Mouse (Mus musculus) CH12.LX (cell line): ENCODE results near the gene Ccm2l. TPM values are rescaled to one million over a fixed set of nuclear protein-coding genes. Genes with fewer than 3 reads are reported as not detected.
A peak's percentile ranks its signal among the peaks of the same experiment; 100 is the strongest.

Experiments used
- DNase-seq: peaks from one replicate; pipeline ENCODE4 v3.0.0-alpha.2; 2013; ENCODE audit errors: extremely low read depth
- H3K27ac ChIP-seq: 2 replicates; pipeline ENCODE4 v1.5.1; 2012; ENCODE audit warnings: low read depth, mild to moderate bottlenecking, control low read depth, moderate library complexity; ENCODE audit not compliant: insufficient read depth
- H3K27me3 ChIP-seq: replicated peaks from 2 replicates; pipeline ENCODE3; 2012; ENCODE audit warnings: inconsistent platforms
- H3K36me3 ChIP-seq, 2 experiments: replicated peaks in 1 of 2; 2 replicates each; pipeline versions ENCODE3 to v1.6.1; 2012; ENCODE audit warnings: inconsistent platforms in 1 of 2, low read length in 1 of 2, mild to moderate bottlenecking in 1 of 2, mixed read lengths in 1 of 2, moderate library complexity in 1 of 2; ENCODE audit not compliant: control insufficient read depth in 1 of 2, insufficient read depth in 1 of 2
- H3K4me1 ChIP-seq, 2 experiments: 2 replicates each; pipeline ENCODE4 v1.6.1; 2012; ENCODE audit warnings: inconsistent platforms in 1 of 2, moderate library complexity in 1 of 2; ENCODE audit not compliant: insufficient read depth in 2 of 2, control insufficient read depth in 1 of 2
- H3K4me2 ChIP-seq: 2 replicates; pipeline ENCODE4 v1.6.1; 2012; ENCODE audit warnings: low read depth, mild to moderate bottlenecking, control low read depth; ENCODE audit not compliant: poor library complexity, insufficient read depth, severe bottlenecking
- H3K4me3 ChIP-seq, 3 experiments: fragments of 150-350 bp in 1 of 3; sonication (generic) in 1 of 3; replicated peaks in 1 of 3; 2 replicates each; pipeline versions ENCODE3 to v1.5.1; 2011 to 2012; ENCODE audit warnings: low read depth in 2 of 3, low read length in 2 of 3, mild to moderate bottlenecking in 2 of 3, moderate library complexity in 2 of 3, control low read depth in 1 of 3, improper control_type of control experiment in 1 of 3, inconsistent platforms in 1 of 3, mixed read lengths in 1 of 3; ENCODE audit not compliant: poor library complexity in 1 of 3
- H3K79me2 ChIP-seq: replicated peaks from 2 replicates; pipeline ENCODE4 v1.6.1; 2012; ENCODE audit warnings: mild to moderate bottlenecking, moderate library complexity; ENCODE audit not compliant: control insufficient read depth, poor library complexity, insufficient read depth, severe bottlenecking; ENCODE audit errors: extremely low read depth
- H3K9ac ChIP-seq: 2 replicates; pipeline ENCODE4 v1.6.1; 2012; ENCODE audit warnings: low read depth, mild to moderate bottlenecking, control low read depth, moderate library complexity; ENCODE audit not compliant: insufficient read depth
- H3K9me3 ChIP-seq: replicated peaks from 2 replicates; pipeline ENCODE3; 2012; ENCODE audit warnings: low read length, inconsistent platforms, mixed read lengths
- BHLHE40 ChIP-seq: IDR thresholded peaks from 2 replicates; pipeline ENCODE4 v1.6.1; 2011; ENCODE audit warnings: mild to moderate bottlenecking, low read depth, low read length, improper control_type of control experiment
- CHD1 ChIP-seq: IDR thresholded peaks from 2 replicates; pipeline ENCODE4 v1.6.1; 2012; ENCODE audit warnings: low read depth, low read length, improper control_type of control experiment, inconsistent platforms
- CHD2 ChIP-seq: IDR thresholded peaks from 2 replicates; pipeline ENCODE4 v1.6.1; 2011; ENCODE audit warnings: low read length, improper control_type of control experiment
- CTCF ChIP-seq, 2 experiments: IDR thresholded peaks in 1 of 2; conservative IDR thresholded peaks in 1 of 2; 2 replicates each; pipeline ENCODE4 v1.5.1; 2011 to 2012; ENCODE audit warnings: low read depth in 2 of 2, low read length in 2 of 2, improper control_type of control experiment in 1 of 2, inconsistent platforms in 1 of 2, mild to moderate bottlenecking in 1 of 2, moderate library complexity in 1 of 2
- E2F4 ChIP-seq: IDR thresholded peaks from 2 replicates; pipeline ENCODE4 v1.6.1; 2011; ENCODE audit warnings: low read depth, low read length, improper control_type of control experiment; ENCODE audit not compliant: insufficient replicate concordance
- ELF1 ChIP-seq: IDR thresholded peaks from 2 replicates; pipeline ENCODE4 v1.6.1; 2014; ENCODE audit warnings: low read depth, mild to moderate bottlenecking, inconsistent platforms, low read length, improper control_type of control experiment
- EP300 ChIP-seq: IDR thresholded peaks from 2 replicates; pipeline ENCODE4 v1.6.1; 2011; ENCODE audit warnings: low read length, improper control_type of control experiment
- ETS1 ChIP-seq: conservative IDR thresholded peaks from 2 replicates; pipeline ENCODE4 v1.6.1; 2012; ENCODE audit warnings: low read depth, mild to moderate bottlenecking, inconsistent platforms, low read length, improper control_type of control experiment, moderate library complexity
- GABPA ChIP-seq: IDR thresholded peaks from 2 replicates; pipeline ENCODE4 v1.6.1; 2012; ENCODE audit warnings: low read depth, low read length, improper control_type of control experiment, inconsistent platforms; ENCODE audit not compliant: insufficient replicate concordance
- HCFC1 ChIP-seq: IDR thresholded peaks from 2 replicates; pipeline ENCODE4 v1.6.1; 2012; ENCODE audit warnings: low read depth, mild to moderate bottlenecking, inconsistent platforms, low read length, improper control_type of control experiment
- IRF4 ChIP-seq: IDR thresholded peaks from 2 replicates; pipeline ENCODE4 v1.6.1; 2014; ENCODE audit warnings: low read depth, mild to moderate bottlenecking, inconsistent platforms, low read length, improper control_type of control experiment
- JUN ChIP-seq: IDR thresholded peaks from 2 replicates; pipeline ENCODE4 v1.6.1; 2011; ENCODE audit warnings: low read depth, mild to moderate bottlenecking, low read length, improper control_type of control experiment, moderate library complexity; ENCODE audit not compliant: insufficient read depth
- JUND ChIP-seq: conservative IDR thresholded peaks from 2 replicates; pipeline ENCODE4 v1.6.1; 2011; ENCODE audit warnings: low read depth, low read length, improper control_type of control experiment
- KAT2A ChIP-seq: IDR thresholded peaks from 2 replicates; pipeline ENCODE4 v1.6.1; 2012; ENCODE audit warnings: low read length, improper control_type of control experiment, inconsistent platforms; ENCODE audit not compliant: insufficient replicate concordance
- MAFK ChIP-seq: IDR thresholded peaks from 2 replicates; pipeline ENCODE4 v1.6.1; 2011; ENCODE audit warnings: low read length, improper control_type of control experiment; ENCODE audit not compliant: insufficient replicate concordance
- MAX ChIP-seq: IDR thresholded peaks from 2 replicates; pipeline ENCODE4 v1.6.1; 2011; ENCODE audit warnings: low read length, improper control_type of control experiment
- MXI1 ChIP-seq: IDR thresholded peaks from 2 replicates; pipeline ENCODE4 v1.6.1; 2011; ENCODE audit warnings: mild to moderate bottlenecking, low read depth, low read length, improper control_type of control experiment
- MYC ChIP-seq: IDR thresholded peaks from 2 replicates; pipeline ENCODE4 v1.6.1; 2011; ENCODE audit warnings: low read depth, mild to moderate bottlenecking, improper control_type of control experiment, low read length
- NELFE ChIP-seq: IDR thresholded peaks from 2 replicates; pipeline ENCODE4 v1.6.1; 2011; ENCODE audit warnings: low read depth, low read length, improper control_type of control experiment
- NRF1 ChIP-seq: IDR thresholded peaks from 2 replicates; pipeline ENCODE4 v1.6.1; 2014; ENCODE audit warnings: low read depth, mild to moderate bottlenecking, inconsistent platforms, low read length, improper control_type of control experiment, moderate library complexity
- PAX5 ChIP-seq: IDR thresholded peaks from 2 replicates; pipeline ENCODE4 v1.6.1; 2012; ENCODE audit warnings: low read length, inconsistent platforms, mixed read lengths
- POLR2A ChIP-seq: IDR thresholded peaks from 2 replicates; pipeline ENCODE4 v1.6.1; 2011; ENCODE audit warnings: low read depth, mild to moderate bottlenecking, improper control_type of control experiment, low read length
- RAD21 ChIP-seq: IDR thresholded peaks from 2 replicates; pipeline ENCODE4 v1.6.1; 2011; ENCODE audit warnings: low read depth, mild to moderate bottlenecking, low read length, improper control_type of control experiment, moderate library complexity
- RCOR1 ChIP-seq: conservative IDR thresholded peaks from 2 replicates; pipeline ENCODE4 v1.6.1; 2012; ENCODE audit warnings: low read depth, mild to moderate bottlenecking, inconsistent platforms, low read length, improper control_type of control experiment
- SIN3A ChIP-seq: IDR thresholded peaks from 2 replicates; pipeline ENCODE4 v1.6.1; 2012; ENCODE audit warnings: low read length, improper control_type of control experiment, inconsistent platforms
- TBP ChIP-seq: conservative IDR thresholded peaks from 2 replicates; pipeline ENCODE4 v1.6.1; 2011; ENCODE audit warnings: low read depth, low read length, improper control_type of control experiment
- TCF12 ChIP-seq: IDR thresholded peaks from 2 replicates; pipeline ENCODE4 v1.6.1; 2014; ENCODE audit warnings: low read depth, mild to moderate bottlenecking, inconsistent platforms, low read length, improper control_type of control experiment
- UBTF ChIP-seq: IDR thresholded peaks from 2 replicates; pipeline ENCODE4 v1.6.1; 2012; ENCODE audit warnings: low read depth, mild to moderate bottlenecking, inconsistent platforms, low read length, improper control_type of control experiment, moderate library complexity
- USF1 ChIP-seq: IDR thresholded peaks from 2 replicates; pipeline ENCODE4 v1.6.1; 2014; ENCODE audit warnings: low read depth, mild to moderate bottlenecking, inconsistent platforms, low read length, improper control_type of control experiment
- ZC3H11A ChIP-seq: IDR thresholded peaks from 2 replicates; pipeline ENCODE4 v1.6.1; 2012; ENCODE audit warnings: low read depth, mild to moderate bottlenecking, inconsistent platforms, low read length, improper control_type of control experiment
- ZMIZ1 ChIP-seq: IDR thresholded peaks from 2 replicates; pipeline ENCODE4 v1.6.1; 2012; ENCODE audit warnings: low read depth, mild to moderate bottlenecking, inconsistent platforms, low read length, improper control_type of control experiment
- ZNF384 ChIP-seq: IDR thresholded peaks from 2 replicates; pipeline ENCODE4 v1.6.1; 2012; ENCODE audit warnings: low read depth, low read length, improper control_type of control experiment, inconsistent platforms
- dilution Hi-C: fragments of 300-500 bp; cut with MboI; formaldehyde crosslinking; loops from 2 replicates; pipeline ENCODE4 v1.14.3; 2020; ENCODE audit warnings: low sequenced_read_pairs; ENCODE audit not compliant: extremely low pct_unique_long_range_greater_than_20kb, extremely low pct_ligation_motif_present
- in situ Hi-C: fragments of 300-500 bp; cut with MboI; formaldehyde crosslinking; loops from 3 replicates; pipeline ENCODE4 v1.14.3; 2019; ENCODE audit warnings: low sequenced_read_pairs, low pct_ligation_motif_present, low pct_unique_long_range_greater_than_20kb, mixed read lengths
- polyA plus RNA-seq: library from polyadenylated mRNA; unstranded; fragments of >175 nt; gene quantifications from 2 replicates; pipeline ENCODE4 v1.2.1, GENCODE M21; 2012; ENCODE audit warnings: low read depth; ENCODE audit not compliant: insufficient read length
- total RNA-seq, 2 experiments: library from RNA; depleted of rRNA; stranded (reverse); fragments of 300-350 nt in 1 of 2; fragments of >200 nt in 1 of 2; gene quantifications; 2 replicates each; pipeline ENCODE4 v1.2.3; 2012 to 2014

Ccm2l gene
- total and polyA plus RNA-seq, 3 experiments: not detected

- in situ Hi-C loops: no loop called here
- peak; percentile 77 for DNase-seq
- Histone ChIP-seq H3K9ac (no peak overlapping the region), H3K4me2 (no peak overlapping the region), H3K4me1 (peaks cover 5 to 15% of the 10 kb centered on the region in 2 experiments; a peak in 2 of 4 replicates), H3K27me3 (peaks cover 23% of the 10 kb centered on the region), H3K4me3 (no peak overlapping the region), H3K27ac (no peak overlapping the region), H3K9me3 (peaks cover 25% of the 10 kb centered on the region)
- peak; percentile 92 for TF ChIP-seq CHD2
- TF ChIP-seq CTCF (conservative IDR thresholded peaks at IDR 0.05 in 1 of 2, IDR thresholded peaks at IDR 0.05 in 1 of 2; ENCODE audit: low read depth in 2 of 2, low read length in 2 of 2): no peak
- no peak for TF ChIP-seq KAT2A
- TF ChIP-seq POLR2A: no peak
- TF ChIP-seq NELFE: no peak
- TF ChIP-seq RCOR1: no peak
- TF ChIP-seq ELF1: 0 out of 2 replicates have a peak, but pooled peaks have one; percentile 16
- no peak for TF ChIP-seq GABPA
- no peak for TF ChIP-seq NRF1
- peak; percentile 70 for TF ChIP-seq IRF4
- TF ChIP-seq RAD21: no peak
- TF ChIP-seq BHLHE40: 0 out of 2 replicates have a peak, but pooled peaks have one; percentile 27
- no peak for TF ChIP-seq PAX5
- no peak for TF ChIP-seq HCFC1
- TF ChIP-seq MXI1: no peak
- TF ChIP-seq TBP: no peak
- TF ChIP-seq ZMIZ1: no peak
- no peak for TF ChIP-seq ZNF384
- no peak for TF ChIP-seq USF1
- peak; percentile 80 for TF ChIP-seq TCF12
- no peak for TF ChIP-seq MYC
- no peak for TF ChIP-seq JUND
- no peak for TF ChIP-seq MAX
- peak; percentile 63 for TF ChIP-seq ETS1
- TF ChIP-seq JUN: no peak
- no peak for TF ChIP-seq SIN3A
- 0 out of 2 replicates have a peak, but pooled peaks have one; percentile 28 for TF ChIP-seq MAFK
- no peak for TF ChIP-seq CHD1
- TF ChIP-seq ZC3H11A: no peak
- no peak for TF ChIP-seq UBTF
- TF ChIP-seq EP300: peak; percentile 79
- TF ChIP-seq E2F4: no peak
- TF ChIP-seq, all 38 proteins: peak for 8
- dilution Hi-C loops: no loop called here
- H3K36me3 ChIP-seq: no peaks in the 10 kb centered on the region
- H3K79me2 ChIP-seq: no peaks in the 10 kb centered on the region
Observed at GRCm38 (mm10) chr2:153090551-153091165, 24.9 kb downstream of the Ccm2l start.
